Mouse (Mus musculus) ES-E14 (cell line): ENCODE data around the gene Nckap1. TPM values are rescaled to one million over a fixed set of nuclear protein-coding genes. Genes with fewer than 3 reads are reported as not detected.

ENCODE experiments used
- DNase-seq: peaks from one replicate; pipeline ENCODE4 v3.0.0-alpha.2; 2013; ENCODE audit warnings: low read depth, low spot score
- H3K27ac ChIP-seq: 2 replicates; pipeline ENCODE4 v1.5.1; 2012; ENCODE audit warnings: low read depth, mild to moderate bottlenecking, low read length, moderate library complexity, mixed read lengths; ENCODE audit not compliant: poor library complexity, insufficient read depth, severe bottlenecking
- H3K36me3 ChIP-seq: 2 replicates; pipeline ENCODE4 v1.6.1; 2012; ENCODE audit warnings: mild to moderate bottlenecking, low read length, moderate library complexity, mixed read lengths; ENCODE audit not compliant: control insufficient read depth, poor library complexity, insufficient read depth, severe bottlenecking
- H3K4me1 ChIP-seq, 2 experiments: fragments of 150-350 bp in 1 of 2; sonication (generic) in 1 of 2; 2 replicates each; pipeline ENCODE4 v1.6.1; 2012; ENCODE audit warnings: low read length in 2 of 2, mild to moderate bottlenecking in 1 of 2, mixed read lengths in 1 of 2; ENCODE audit not compliant: control insufficient read depth in 2 of 2, insufficient read depth in 2 of 2, poor library complexity in 1 of 2
- H3K4me3 ChIP-seq, 2 experiments: fragments of 150-350 bp in 1 of 2; sonication (generic) in 1 of 2; 2 replicates each; pipeline ENCODE4 v1.5.1; 2012; ENCODE audit warnings: low read length in 2 of 2, low read depth in 1 of 2, mild to moderate bottlenecking in 1 of 2, mixed read lengths in 1 of 2; ENCODE audit not compliant: insufficient read depth in 1 of 2, poor library complexity in 1 of 2, severe bottlenecking in 1 of 2
- H3K9ac ChIP-seq: 2 replicates; pipeline ENCODE4 v1.6.1; 2012; ENCODE audit warnings: low read depth, mild to moderate bottlenecking, low read length, mixed read lengths; ENCODE audit not compliant: poor library complexity, insufficient read depth, severe bottlenecking
- H3K9me3 ChIP-seq: fragments of 150-350 bp; sonication (generic); 2 replicates; pipeline ENCODE4 v1.6.1; 2012; ENCODE audit warnings: low read depth, mild to moderate bottlenecking, low read length; ENCODE audit not compliant: control insufficient read depth, insufficient read depth
- CHD2 ChIP-seq: IDR thresholded peaks from 2 replicates; pipeline ENCODE4 v1.6.1; 2014; ENCODE audit warnings: mild to moderate bottlenecking, low read depth, low read length, inconsistent platforms
- HCFC1 ChIP-seq: IDR thresholded peaks from 2 replicates; pipeline ENCODE4 v1.6.1; 2012; ENCODE audit warnings: low read length, inconsistent platforms, borderline replicate concordance; ENCODE audit not compliant: insufficient read depth
- MAFK ChIP-seq: IDR thresholded peaks from 2 replicates; pipeline ENCODE4 v1.6.1; 2014; ENCODE audit warnings: mild to moderate bottlenecking, low read depth, low read length, inconsistent platforms; ENCODE audit not compliant: insufficient read depth
- ZC3H11A ChIP-seq: IDR thresholded peaks from 2 replicates; pipeline ENCODE4 v1.6.1; 2012; ENCODE audit warnings: low read depth, mild to moderate bottlenecking, inconsistent platforms, low read length, borderline replicate concordance
- ZNF384 ChIP-seq: IDR thresholded peaks from 2 replicates; pipeline ENCODE4 v1.6.1; 2012; ENCODE audit warnings: low read depth, low read length, inconsistent platforms
- in situ Hi-C, 2 experiments: fragments of 600-800 bp; cut with MboI; formaldehyde crosslinking; loops; one replicate each; pipeline ENCODE4 v1.15.1; 2025; ENCODE audit warnings: low sequenced_read_pairs in 2 of 2, inconsistent platforms in 1 of 2; ENCODE audit not compliant: unreplicated experiment in 2 of 2
- total RNA-seq: library from RNA; depleted of rRNA; stranded (reverse); fragments of 300-350 nt; gene quantifications from 2 replicates; pipeline ENCODE4 v1.2.3, GENCODE M21; 2012; rRNA removed

The Nckap1 gene
- total RNA-seq, 1 experiment = 62.6 TPM

DNA sequence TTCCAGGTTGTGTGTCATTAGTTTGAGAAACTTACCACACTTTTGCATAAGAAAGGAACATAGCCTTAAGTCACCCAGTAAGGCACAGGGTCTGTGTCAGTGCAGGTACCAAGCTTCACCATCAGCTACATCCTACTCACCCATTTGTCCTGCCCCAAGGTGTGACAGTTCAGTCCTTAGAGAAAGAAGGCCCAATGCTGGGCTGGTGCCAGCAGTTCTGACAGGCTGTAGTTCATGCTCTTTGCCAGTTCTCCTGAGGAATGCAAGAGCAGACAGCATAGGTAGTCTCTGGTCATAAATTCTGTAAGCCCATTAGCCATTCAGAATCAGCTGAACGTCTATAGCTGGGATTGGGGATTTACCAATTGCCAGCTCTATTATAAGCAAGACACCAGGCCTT is 105.3 kb downstream of the Nckap1 start:
- DNase-seq = no peak
- in situ Hi-C loops = no loop called here

DNA sequence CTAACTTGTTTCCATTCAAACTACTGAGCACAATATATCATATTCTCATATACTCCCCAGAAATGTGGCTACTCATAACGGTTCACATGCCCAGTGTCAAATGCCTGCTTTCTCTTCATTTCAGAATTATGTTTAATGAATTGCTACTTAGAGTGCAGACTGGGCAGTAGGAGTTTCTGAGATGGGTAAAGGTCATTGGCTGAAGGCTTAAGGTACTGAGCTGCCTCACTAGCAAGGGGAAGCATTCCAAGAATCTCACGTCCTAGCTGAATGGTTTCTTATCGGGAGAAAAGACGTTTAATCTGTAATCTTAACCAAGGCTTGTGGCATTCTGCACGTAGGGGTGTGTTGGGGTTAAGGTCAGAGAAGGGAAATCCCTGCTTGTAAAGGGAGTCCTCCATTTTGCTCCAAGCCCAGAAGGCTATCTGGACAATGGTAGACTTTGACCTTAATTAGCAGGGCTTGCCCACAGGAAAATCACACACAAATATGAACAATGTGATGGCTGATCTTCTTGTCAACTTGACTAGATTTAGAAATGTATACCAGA is 106.9 kb downstream of the Nckap1 start:
- TF ChIP-seq CHD2 (no peak), MAFK (no peak), ZNF384 (no peak)
- in situ Hi-C loops = no loop called here
- DNase-seq = no peak
- Histone ChIP-seq H3K36me3 (no peaks in the 10 kb centered on the region), H3K9me3 (no peaks in the 10 kb centered on the region), H3K4me3 (no peak overlapping the region), H3K4me1 (no peaks in the 10 kb centered on the region), H3K9ac (no peak overlapping the region), H3K27ac (no peak overlapping the region)

More for the DNA sequence above, 105.3 kb downstream of the Nckap1 start:
- Histone ChIP-seq H3K27ac (no peak overlapping the region), H3K9me3 (no peaks in the 10 kb centered on the region), H3K36me3 (no peaks in the 10 kb centered on the region), H3K9ac (no peak overlapping the region), H3K4me3 (no peak overlapping the region), H3K4me1 (no peaks in the 10 kb centered on the region)
- no peak for TF ChIP-seq CHD2
- TF ChIP-seq MAFK = no peak
- TF ChIP-seq ZNF384 = no peak
- TF ChIP-seq ZC3H11A = no peak
- TF ChIP-seq HCFC1 = no peak

DNA sequence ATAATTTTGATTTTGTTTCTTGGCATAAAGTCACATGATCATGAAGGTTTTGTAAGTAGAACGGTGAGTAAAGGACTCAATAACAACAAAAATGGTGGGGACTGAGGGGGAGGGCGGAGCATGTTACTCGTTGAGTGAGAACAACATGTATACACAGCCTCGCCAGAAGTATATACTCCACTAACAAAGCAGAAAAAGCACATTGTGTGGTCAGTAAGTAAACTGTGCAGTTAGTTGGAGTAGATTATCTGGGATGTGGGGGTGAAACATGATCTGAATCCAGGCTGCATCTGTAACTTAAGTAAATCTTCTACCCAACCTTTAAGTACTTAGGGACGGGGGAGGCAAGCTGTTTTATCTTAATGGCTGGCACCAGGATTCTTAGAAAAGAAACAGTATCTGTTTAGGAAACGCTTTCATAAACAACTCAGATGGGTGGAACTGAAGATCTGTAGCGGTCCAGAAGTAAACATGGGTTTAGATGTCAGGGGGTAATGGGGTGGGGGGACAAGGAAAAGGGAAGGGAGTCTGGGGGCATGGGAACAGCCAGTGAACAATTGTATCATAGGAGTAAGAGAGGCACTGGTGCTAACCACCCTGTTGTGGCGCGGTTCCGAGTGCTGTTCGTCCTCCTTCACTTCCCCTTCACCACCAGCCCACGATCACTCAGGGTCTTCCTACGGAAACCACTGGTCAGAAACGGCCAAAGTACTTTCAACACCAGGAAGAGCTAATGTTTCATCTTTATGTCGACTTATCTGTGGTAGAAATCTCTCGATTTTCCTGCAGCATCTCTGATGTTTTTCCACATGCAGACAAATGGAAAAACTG is 115.0 kb downstream of the Nckap1 start:
- no peaks in the 10 kb centered on the region for H3K36me3 ChIP-seq
- no peaks in the 10 kb centered on the region for H3K9me3 ChIP-seq
- no peak overlapping the region for H3K27ac ChIP-seq
- no peak overlapping the region for H3K9ac ChIP-seq
- H3K4me1 ChIP-seq = no peaks in the 10 kb centered on the region
- H3K4me3 ChIP-seq = no peak overlapping the region
- TF ChIP-seq CHD2 = no peak
- TF ChIP-seq ZC3H11A = no peak
- TF ChIP-seq MAFK = no peak
- DNase-seq = no peak
- in situ Hi-C loops = no loop called here

DNA sequence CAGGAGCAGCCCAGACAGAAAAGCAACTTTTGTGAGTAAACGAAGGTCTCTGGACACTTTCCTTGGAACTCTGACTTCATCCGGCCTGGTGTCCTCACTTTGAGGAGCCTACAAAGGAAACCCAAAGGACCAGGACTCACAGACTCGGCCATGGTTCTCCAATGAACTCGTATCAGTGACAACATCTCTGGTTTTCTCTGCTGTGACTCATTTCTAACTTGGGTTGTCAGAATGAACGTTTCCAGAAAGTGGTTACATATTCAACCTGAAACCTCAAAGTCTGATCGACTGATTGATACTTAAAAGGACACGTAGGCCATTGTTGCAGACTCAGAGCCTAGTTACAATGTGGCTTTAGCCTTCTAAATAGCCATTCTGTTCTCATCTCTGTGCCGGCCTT is 119.4 kb downstream of the Nckap1 start:
- no peaks in the 10 kb centered on the region for H3K9me3 ChIP-seq
- TF ChIP-seq ZNF384 = no peak
- no peak for TF ChIP-seq ZC3H11A
- no peak for TF ChIP-seq MAFK
- TF ChIP-seq CHD2 = no peak
- TF ChIP-seq HCFC1 = no peak
- in situ Hi-C loops = no loop called here
- DNase-seq = no peak
- no peaks in the 10 kb centered on the region for H3K36me3 ChIP-seq
- H3K4me3 ChIP-seq = no peak overlapping the region
- no peaks in the 10 kb centered on the region for H3K4me1 ChIP-seq
- H3K27ac ChIP-seq = no peak overlapping the region
- H3K9ac ChIP-seq = no peak overlapping the region

Other genes with a start within 250 kb of the Nckap1 start
- gene Frzb, start 133.8 kb downstream of the Nckap1 start, total RNA-seq = 0.11 and 0.98 TPM in 2 replicates
- gene Dusp19, start 35.7 kb upstream of the Nckap1 start, total RNA-seq = 7.3 TPM in 2 replicates
- gene Nup35, start 35.9 kb upstream of the Nckap1 start, total RNA-seq = 39.1 and 55.8 TPM in 2 replicates